Mouse (Mus musculus): ENCODE data around the gene Olfr669.

GRCm38 (mm10) chr7:104962520-104962919 lies 28.5 kb downstream of the Olfr669 start, which contains the start of gene Olfr670:
- TF ChIP-seq GATA1 (IDR thresholded peaks at IDR 0.05; ENCODE audit: borderline replicate concordance, low read length) (no peak), FLI1 (IDR thresholded peaks at IDR 0.05; ENCODE audit: low read length) (no peak)

Measured in megakaryocyte, embryonic 14.5 days (primary cell).